Mouse (Mus musculus) liver, postnatal 0 days (tissue): ENCODE data around the gene F2r. TPM values are rescaled to one million over a fixed set of nuclear protein-coding genes. Genes with fewer than 3 reads are reported as not detected.

Experiments
- ATAC-seq: fragments of 200-750 bp; cut with Nextera tagmentation; 2 replicates; pipeline ENCODE4 v1.8.0; 2017; ENCODE audit warnings: mild to moderate bottlenecking, moderate library complexity
- DNase-seq: peaks from one replicate; pipeline ENCODE4 v3.0.0-alpha.2; 2016
- H3K27ac ChIP-seq: fragments of 300-500 bp; sonication (generic); 2 replicates; pipeline ENCODE4 v1.5.1; 2014; ENCODE audit warnings: antibody characterized with exemption, moderate library complexity, mild to moderate bottlenecking, low read depth
- H3K27me3 ChIP-seq: fragments of 300-500 bp; sonication (generic); 2 replicates; pipeline ENCODE4 v1.6.1; 2014; ENCODE audit warnings: low read length, control low read depth, mixed read lengths; ENCODE audit not compliant: insufficient read depth
- H3K36me3 ChIP-seq: fragments of 300-500 bp; sonication (generic); replicated peaks from 2 replicates; pipeline ENCODE4 v1.6.1; 2014; ENCODE audit warnings: mild to moderate bottlenecking, control low read depth, low read length, moderate library complexity, mixed read lengths; ENCODE audit not compliant: insufficient read depth
- H3K4me1 ChIP-seq: fragments of 300-500 bp; sonication (generic); 2 replicates; pipeline ENCODE4 v1.6.1; 2014; ENCODE audit warnings: antibody characterized with exemption, mild to moderate bottlenecking, control low read depth; ENCODE audit not compliant: insufficient read depth
- H3K4me2 ChIP-seq: fragments of 300-500 bp; sonication (generic); 2 replicates; pipeline ENCODE4 v1.6.1; 2014; ENCODE audit warnings: low read depth, mild to moderate bottlenecking, low read length, moderate library complexity, mixed read lengths
- H3K4me3 ChIP-seq: fragments of 300-500 bp; sonication (generic); 2 replicates; pipeline ENCODE4 v1.5.1; 2014; ENCODE audit warnings: low read depth, low read length
- H3K9ac ChIP-seq: fragments of 300-500 bp; sonication (generic); replicated peaks from 2 replicates; pipeline ENCODE4 v1.6.1; 2014; ENCODE audit warnings: mild to moderate bottlenecking, moderate library complexity
- H3K9me3 ChIP-seq: fragments of 300-500 bp; sonication (generic); 2 replicates; pipeline ENCODE4 v1.6.1; 2016; ENCODE audit warnings: mild to moderate bottlenecking, control low read depth, low read length, mixed read lengths
- CTCF ChIP-seq: sonication (generic); IDR thresholded peaks from 2 replicates; pipeline ENCODE4 v1.5.1; 2016; ENCODE audit warnings: antibody characterized with exemption, low read depth
- EP300 ChIP-seq: IDR thresholded peaks from 2 replicates; pipeline ENCODE4 v1.6.1; 2016; ENCODE audit warnings: antibody characterized with exemption, low read depth, mild to moderate bottlenecking
- WGBS: fragments of 180-500 bp; shearing (Covaris S2); extraction: QIAGEN DNeasy Blood & Tissue Kit; methylation state at CpG from one replicate; pipeline ENCODE4 v1.1.7; 2014; ENCODE audit not compliant: insufficient replicate concordance; 5-methylcytosine and 5-hydroxymethylcytosine counted together
- polyA plus RNA-seq: library from polyadenylated mRNA; unstranded; fragments of >200 nt; fragmentation: Nextera tagmentation; extraction: Ambion mirVana; gene quantifications from 2 replicates; pipeline ENCODE4 v1.2.1, GENCODE M21; 2015

Gene F2r
- polyA plus RNA-seq, 1 experiment from 2014 or later, result 28.6 TPM

DNA sequence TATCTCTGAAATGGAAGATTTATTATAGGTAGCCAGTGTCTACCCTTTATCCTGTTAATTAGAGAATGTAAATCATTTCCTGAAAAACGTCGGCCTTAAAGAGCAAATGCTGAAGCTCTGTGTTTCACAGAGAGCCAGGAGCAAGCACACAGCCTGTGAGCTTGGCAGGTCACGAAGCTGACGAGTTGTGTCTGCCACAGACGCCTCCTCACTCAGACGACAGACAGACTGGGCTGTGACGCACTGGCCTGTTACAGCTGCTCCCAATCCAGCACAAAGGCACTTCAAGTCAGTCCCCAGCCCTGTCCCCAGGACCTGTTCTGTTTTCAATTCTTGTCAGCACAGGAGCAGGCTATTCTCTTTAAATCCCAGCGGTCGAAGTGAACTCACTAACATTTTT, 37.0 kb upstream of the F2r start:
- H3K27me3 ChIP-seq, result no peaks in the 10 kb centered on the region
- TF ChIP-seq EP300 (no peak), CTCF (no peak)
- 62% methylated on average over 9 of the region's 9 CpGs for WGBS
- ATAC-seq (no peak), DNase-seq (no peak)
- 0 out of 2 replicates have a peak, but pooled peaks cover 15% of the 10 kb centered on the region for H3K4me1 ChIP-seq
- no peak overlapping the region for H3K9ac ChIP-seq
- H3K27ac ChIP-seq, result no peak overlapping the region
- H3K36me3 ChIP-seq, result peaks cover 60% of the 10 kb centered on the region
- H3K9me3 ChIP-seq, result no peaks in the 10 kb centered on the region
- H3K4me3 ChIP-seq, result no peak overlapping the region
- H3K4me2 ChIP-seq, result no peak overlapping the region

- TF ChIP-seq CTCF (no peak), EP300 (peak; percentile 62; the same call in 1 of the 2 replicates)
- Histone ChIP-seq H3K4me3 (no peak overlapping the region), H3K4me1 (0 out of 2 replicates have a peak, but pooled peaks cover 15% of the 10 kb centered on the region), H3K9ac (no peak overlapping the region), H3K36me3 (peaks cover 54% of the 10 kb centered on the region), H3K9me3 (no peaks in the 10 kb centered on the region), H3K27me3 (no peaks in the 10 kb centered on the region), H3K4me2 (no peak overlapping the region), H3K27ac (no peak overlapping the region; the same call in 1 of the 2 replicates)
- WGBS, result 51% methylated on average over 4 of the region's 4 CpGs
- ATAC-seq, result no peak
- no peak for DNase-seq
Measured at GRCm38 (mm10) chr13:95653696-95654095, 35.4 kb upstream of the F2r start.

GRCm38 (mm10) chr13:95651870-95652668, 33.8 kb upstream of the F2r start:
- H3K4me3 ChIP-seq, result no peak overlapping the region
- no peak overlapping the region for H3K9ac ChIP-seq
- TF ChIP-seq CTCF (no peak), EP300 (no peak)
- peak overlapping the region; percentile 12; the same call in 1 of the 2 replicates for H3K27ac ChIP-seq
- no peak for ATAC-seq
- no peak overlapping the region for H3K4me2 ChIP-seq
- peaks cover 50% of the 10 kb centered on the region for H3K36me3 ChIP-seq
- H3K27me3 ChIP-seq, result no peaks in the 10 kb centered on the region
- WGBS, result 59% methylated on average over 7 of the region's 7 CpGs
- H3K4me1 ChIP-seq, result 0 out of 2 replicates have a peak, but pooled peaks cover 15% of the 10 kb centered on the region
- H3K9me3 ChIP-seq, result no peaks in the 10 kb centered on the region
- no peak for DNase-seq

- ATAC-seq, result no peak
Measured at GRCm38 (mm10) chr13:95649941-95650340, 31.7 kb upstream of the F2r start.

GRCm38 (mm10) chr13:95647248-95647647, 29.0 kb upstream of the F2r start:
- Histone ChIP-seq H3K27me3 (no peaks in the 10 kb centered on the region), H3K27ac (peak overlapping the region; percentile 34; the same call in 1 of the 2 replicates), H3K4me1 (0 out of 2 replicates have a peak, but pooled peaks cover 4% of the 10 kb centered on the region), H3K9me3 (no peaks in the 10 kb centered on the region), H3K4me3 (no peak overlapping the region), H3K36me3 (peaks cover 53% of the 10 kb centered on the region), H3K9ac (no peak overlapping the region), H3K4me2 (no peak overlapping the region)
- ATAC-seq, result no peak
- WGBS, result 58% methylated on average over 4 of the region's 4 CpGs
- no peak for DNase-seq
- TF ChIP-seq EP300 (0 out of 2 replicates have a peak, but pooled peaks have one; percentile 6), CTCF (no peak)

More at GRCm38 (mm10) chr13:95649941-95650340, 31.7 kb upstream of the F2r start:
- Histone ChIP-seq H3K4me3 (no peak overlapping the region), H3K4me2 (no peak overlapping the region), H3K27ac (no peak overlapping the region), H3K9ac (no peak overlapping the region), H3K4me1 (0 out of 2 replicates have a peak, but pooled peaks cover 15% of the 10 kb centered on the region), H3K9me3 (no peaks in the 10 kb centered on the region), H3K27me3 (no peaks in the 10 kb centered on the region), H3K36me3 (peaks cover 55% of the 10 kb centered on the region)
- WGBS, result 95% methylated on average over 3 of the region's 3 CpGs
- no peak for DNase-seq
- TF ChIP-seq EP300, result no peak
- no peak for TF ChIP-seq CTCF

DNA sequence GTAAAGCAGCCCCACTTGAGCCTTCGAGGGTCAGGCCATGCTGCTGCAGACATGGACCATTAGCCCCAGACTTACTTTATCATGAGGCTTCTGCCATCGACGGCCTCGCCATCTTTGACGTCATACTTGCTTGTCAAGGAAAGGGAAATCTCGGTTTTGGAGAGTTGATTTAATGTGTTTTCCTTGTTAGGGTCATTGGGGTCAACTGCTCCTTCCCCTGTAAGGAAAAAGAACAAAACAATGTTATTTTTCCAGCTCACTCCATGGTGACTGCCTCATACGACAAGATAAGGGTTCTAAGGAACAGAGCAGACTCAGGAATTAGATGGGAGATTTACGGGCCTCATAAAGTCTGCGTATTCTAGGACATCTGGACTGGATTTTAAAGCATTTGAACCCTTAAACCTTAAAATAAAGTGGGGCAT, 28.4 kb upstream of the F2r start:
- H3K36me3 ChIP-seq, result peaks cover 52% of the 10 kb centered on the region
- H3K4me1 ChIP-seq, result no peaks in the 10 kb centered on the region
- 0 out of 2 replicates have a peak overlapping the region, but pooled peaks have one; percentile 34 for H3K27ac ChIP-seq
- TF ChIP-seq CTCF (no peak), EP300 (peak; percentile 42)
- no peak overlapping the region for H3K4me3 ChIP-seq
- DNase-seq (no peak), ATAC-seq (peak; percentile 27; the same call in 1 of the 2 replicates)
- H3K4me2 ChIP-seq, result no peak overlapping the region
- H3K27me3 ChIP-seq, result no peaks in the 10 kb centered on the region
- no peaks in the 10 kb centered on the region for H3K9me3 ChIP-seq
- WGBS, result 79% methylated on average over 9 of the region's 9 CpGs
- H3K9ac ChIP-seq, result no peak overlapping the region
